Mouse (Mus musculus): ENCODE results near the gene Ifnl2. TPM values are rescaled to one million over a fixed set of nuclear protein-coding genes. Genes with fewer than 3 reads are reported as not detected.
A peak's percentile ranks its signal among the peaks of the same experiment; 100 is the strongest.
"Not testable (repeated sequence)": the region's sequence is repeated elsewhere in the genome, so short reads cannot be mapped to it uniquely, and the experiment has no call there.

Ifnl2 gene
- polyA plus RNA-seq, 1 experiment from 2014 or later, result not detected

GRCm38 (mm10) chr7:28545891-28546210 is 35.6 kb upstream of the Ifnl2 start:
- 46% methylated on average over 7 of the region's 7 CpGs for WGBS
- H3K27me3 ChIP-seq (ENCODE audit: control insufficient read depth, insufficient read depth, low read length), result peaks cover 18% of the 10 kb centered on the region

GRCm38 (mm10) chr7:28545048-28545890 is 35.0 kb upstream of the Ifnl2 start:
- Histone ChIP-seq H3K4me2 (no peak overlapping the region), H3K27ac (ENCODE audit: low read depth, low read length) (no peak overlapping the region), H3K9me3 (ENCODE audit: control insufficient read depth, low read length) (no peaks in the 10 kb centered on the region), H3K4me3 (ENCODE audit: low read depth, low read length) (no peak overlapping the region), H3K4me1 (ENCODE audit: control insufficient read depth, insufficient read depth, low read length) (peaks cover 15% of the 10 kb centered on the region), H3K36me3 (ENCODE audit: control insufficient read depth, insufficient read depth, low read length) (no peaks in the 10 kb centered on the region), H3K27me3 (ENCODE audit: control insufficient read depth, insufficient read depth, low read length) (peaks cover 18% of the 10 kb centered on the region), H3K9ac (ENCODE audit: low read length) (no peak overlapping the region)
- ATAC-seq (ENCODE audit: low FRiP score), result peak; percentile 31; the same call in 1 of the 2 replicates
- 23% methylated on average over 14 of the region's 14 CpGs for WGBS
- DNase-seq (ENCODE audit: low spot score, missing footprints), result peak; percentile 89

More at GRCm38 (mm10) chr7:28545891-28546210, 35.6 kb upstream of the Ifnl2 start:
- Histone ChIP-seq H3K9me3 (ENCODE audit: control insufficient read depth, low read length) (no peaks in the 10 kb centered on the region), H3K4me1 (ENCODE audit: control insufficient read depth, insufficient read depth, low read length) (peaks cover 15% of the 10 kb centered on the region), H3K4me2 (no peak overlapping the region), H3K4me3 (ENCODE audit: low read depth, low read length) (no peak overlapping the region), H3K27ac (ENCODE audit: low read depth, low read length) (no peak overlapping the region), H3K9ac (ENCODE audit: low read length) (no peak overlapping the region), H3K36me3 (ENCODE audit: control insufficient read depth, insufficient read depth, low read length) (no peaks in the 10 kb centered on the region)
- DNase-seq (ENCODE audit: low spot score, missing footprints), result no peak
- no peak for ATAC-seq (ENCODE audit: low FRiP score)

- 2% methylated on average over 24 of the region's 27 CpGs for WGBS
- Histone ChIP-seq H3K27ac (ENCODE audit: low read depth, low read length) (no peak overlapping the region), H3K4me2 (peak overlapping the region; percentile 50), H3K36me3 (ENCODE audit: control insufficient read depth, insufficient read depth, low read length) (no peaks in the 10 kb centered on the region), H3K9me3 (ENCODE audit: control insufficient read depth, low read length) (no peaks in the 10 kb centered on the region), H3K4me3 (ENCODE audit: low read depth, low read length) (peak overlapping the region; percentile 11; the same call in 1 of the 2 replicates), H3K9ac (ENCODE audit: low read length) (peak overlapping the region; percentile 16; the same call in 1 of the 2 replicates), H3K4me1 (ENCODE audit: control insufficient read depth, insufficient read depth, low read length) (peaks cover 15% of the 10 kb centered on the region), H3K27me3 (ENCODE audit: control insufficient read depth, insufficient read depth, low read length) (peaks cover 18% of the 10 kb centered on the region)
- DNase-seq (ENCODE audit: low spot score, missing footprints) (peak; percentile 89), ATAC-seq (ENCODE audit: low FRiP score) (peak; percentile 45)
Observed at GRCm38 (mm10) chr7:28544051-28544601, 33.9 kb upstream of the Ifnl2 start.

- peaks cover 4% of the 10 kb centered on the region for H3K27me3 ChIP-seq (ENCODE audit: control insufficient read depth, insufficient read depth, low read length)
- ATAC-seq (ENCODE audit: low FRiP score), result no peak
Observed at GRCm38 (mm10) chr7:28540526-28540925, 30.3 kb upstream of the Ifnl2 start, which contains the start of gene Sycn. Sycn (plus strand) TSS chr7:28540885.

GRCm38 (mm10) chr7:28538886-28539285 is 28.6 kb upstream of the Ifnl2 start:
- H3K27ac ChIP-seq (ENCODE audit: low read depth, low read length); H3K4me2 ChIP-seq; H3K9ac ChIP-seq (ENCODE audit: low read length); H3K27me3 ChIP-seq (ENCODE audit: control insufficient read depth, insufficient read depth, low read length); H3K9me3 ChIP-seq (ENCODE audit: control insufficient read depth, low read length); DNase-seq (ENCODE audit: low spot score, missing footprints); ATAC-seq (ENCODE audit: low FRiP score); H3K4me3 ChIP-seq (ENCODE audit: low read depth, low read length); H3K4me1 ChIP-seq (ENCODE audit: control insufficient read depth, insufficient read depth, low read length); H3K36me3 ChIP-seq (ENCODE audit: control insufficient read depth, insufficient read depth, low read length): not testable (repeated sequence)
- 89% methylated on average over 6 of the region's 6 CpGs for WGBS

More at GRCm38 (mm10) chr7:28540526-28540925, 30.3 kb upstream of the Ifnl2 start, which contains the start of gene Sycn:
- Histone ChIP-seq H3K4me3 (ENCODE audit: low read depth, low read length) (no peak within 1 kb of the TSS), H3K4me1 (ENCODE audit: control insufficient read depth, insufficient read depth, low read length) (peaks cover 9% of the 10 kb centered on the region), H3K4me2 (no peak within 1 kb of the TSS), H3K9ac (ENCODE audit: low read length) (no peak within 1 kb of the TSS), H3K36me3 (ENCODE audit: control insufficient read depth, insufficient read depth, low read length) (no peaks in the 10 kb centered on the region), H3K9me3 (ENCODE audit: control insufficient read depth, low read length) (no peaks in the 10 kb centered on the region), H3K27ac (ENCODE audit: low read depth, low read length) (no peak within 1 kb of the TSS)
- DNase-seq (ENCODE audit: low spot score, missing footprints), result no peak
- WGBS, result 88% methylated on average over 4 of the region's 4 CpGs

- ATAC-seq (ENCODE audit: low FRiP score), result no peak
- DNase-seq (ENCODE audit: low spot score, missing footprints), result no peak
- Histone ChIP-seq H3K27me3 (ENCODE audit: control insufficient read depth, insufficient read depth, low read length) (peaks cover 3% of the 10 kb centered on the region), H3K27ac (ENCODE audit: low read depth, low read length) (no peak overlapping the region), H3K4me1 (ENCODE audit: control insufficient read depth, insufficient read depth, low read length) (no peaks in the 10 kb centered on the region), H3K36me3 (ENCODE audit: control insufficient read depth, insufficient read depth, low read length) (no peaks in the 10 kb centered on the region), H3K9me3 (ENCODE audit: control insufficient read depth, low read length) (no peaks in the 10 kb centered on the region), H3K4me3 (ENCODE audit: low read depth, low read length) (no peak overlapping the region), H3K4me2 (no peak overlapping the region), H3K9ac (ENCODE audit: low read length) (no peak overlapping the region)
- 79% methylated on average over 8 of the region's 8 CpGs for WGBS
Observed at GRCm38 (mm10) chr7:28532005-28532404, 21.8 kb upstream of the Ifnl2 start.

GRCm38 (mm10) chr7:28527922-28528719 is 17.9 kb upstream of the Ifnl2 start:
- H3K9ac ChIP-seq (ENCODE audit: low read length), result no peak overlapping the region
- H3K4me2 ChIP-seq, result no peak overlapping the region
- H3K4me3 ChIP-seq (ENCODE audit: low read depth, low read length), result no peak overlapping the region
- peak; percentile 96 for DNase-seq (ENCODE audit: low spot score, missing footprints)
- ATAC-seq (ENCODE audit: low FRiP score), result peak; percentile 40; the same call in 1 of the 2 replicates
- no peaks in the 10 kb centered on the region for H3K4me1 ChIP-seq (ENCODE audit: control insufficient read depth, insufficient read depth, low read length)
- no peaks in the 10 kb centered on the region for H3K36me3 ChIP-seq (ENCODE audit: control insufficient read depth, insufficient read depth, low read length)
- no peak overlapping the region for H3K27ac ChIP-seq (ENCODE audit: low read depth, low read length)
- 7% methylated on average over 19 of the region's 19 CpGs for WGBS
- H3K9me3 ChIP-seq (ENCODE audit: control insufficient read depth, low read length), result no peaks in the 10 kb centered on the region
- H3K27me3 ChIP-seq (ENCODE audit: control insufficient read depth, insufficient read depth, low read length), result peaks cover 3% of the 10 kb centered on the region

GRCm38 (mm10) chr7:28522536-28522935 is 12.3 kb upstream of the Ifnl2 start, which contains the start of gene Ifnl3:
Ifnl3 (plus strand) TSS chr7:28522836.
- DNase-seq (ENCODE audit: low spot score, missing footprints), result not testable (repeated sequence)

More at GRCm38 (mm10) chr7:28522536-28522935, 12.3 kb upstream of the Ifnl2 start, which contains the start of gene Ifnl3:
- H3K27me3 ChIP-seq (ENCODE audit: control insufficient read depth, insufficient read depth, low read length); H3K4me1 ChIP-seq (ENCODE audit: control insufficient read depth, insufficient read depth, low read length); H3K4me3 ChIP-seq (ENCODE audit: low read depth, low read length); H3K27ac ChIP-seq (ENCODE audit: low read depth, low read length); H3K4me2 ChIP-seq; H3K9ac ChIP-seq (ENCODE audit: low read length); H3K9me3 ChIP-seq (ENCODE audit: control insufficient read depth, low read length); H3K36me3 ChIP-seq (ENCODE audit: control insufficient read depth, insufficient read depth, low read length); ATAC-seq (ENCODE audit: low FRiP score): not testable (repeated sequence)
- WGBS, result 77% methylated on average over 5 of the region's 6 CpGs

Measured in midbrain, embryonic 11.5 days (tissue).